Mouse (Mus musculus) forebrain, embryonic 14.5 days (tissue): ENCODE data around the gene Rpl12. TPM values are rescaled to one million over a fixed set of nuclear protein-coding genes. Genes with fewer than 3 reads are reported as not detected.

ENCODE experiments used
- ATAC-seq: fragments of 200-750 bp; cut with Nextera tagmentation; 2 replicates; pipeline ENCODE4 v1.8.0; 2017; ENCODE audit warnings: mild to moderate bottlenecking, moderate library complexity
- DNase-seq: peaks from one replicate; pipeline ENCODE4 v3.0.0-alpha.2; 2015; ENCODE audit warnings: low spot score
- H3K27ac ChIP-seq: fragments of 300-500 bp; sonication (generic); 2 replicates; pipeline ENCODE4 v1.5.1; 2014; ENCODE audit warnings: low read depth, mild to moderate bottlenecking, control low read depth, low read length, moderate library complexity
- H3K27me3 ChIP-seq: fragments of 300-500 bp; sonication (generic); replicated peaks from 2 replicates; pipeline ENCODE4 v1.6.1; 2014; ENCODE audit warnings: low read length, control low read depth, mixed read lengths; ENCODE audit not compliant: control insufficient read depth, insufficient read depth
- H3K36me3 ChIP-seq: fragments of 300-500 bp; sonication (generic); 2 replicates; pipeline ENCODE4 v1.6.1; 2014; ENCODE audit warnings: low read length, control low read depth; ENCODE audit not compliant: control insufficient read depth, insufficient read depth
- H3K4me1 ChIP-seq: fragments of 300-500 bp; sonication (generic); 2 replicates; pipeline ENCODE4 v1.6.1; 2014; ENCODE audit warnings: antibody characterized with exemption, low read length, control low read depth; ENCODE audit not compliant: control insufficient read depth, insufficient read depth
- H3K4me2 ChIP-seq: fragments of 300-500 bp; sonication (generic); 2 replicates; pipeline ENCODE4 v1.6.1; 2014; ENCODE audit warnings: mild to moderate bottlenecking, control low read depth, low read length
- H3K4me3 ChIP-seq: fragments of 300-500 bp; sonication (generic); 2 replicates; pipeline ENCODE4 v1.5.1; 2014; ENCODE audit warnings: low read depth, low read length, control low read depth
- H3K9ac ChIP-seq: fragments of 300-500 bp; sonication (generic); 2 replicates; pipeline ENCODE4 v1.6.1; 2014; ENCODE audit warnings: mild to moderate bottlenecking, low read length, control low read depth, moderate library complexity
- H3K9me3 ChIP-seq: fragments of 300-500 bp; sonication (generic); replicated peaks from 2 replicates; pipeline ENCODE4 v1.6.1; 2016; ENCODE audit warnings: low read length, control low read depth, mixed read lengths; ENCODE audit not compliant: control insufficient read depth
- WGBS: fragments of 180-500 bp; shearing (Covaris S2); extraction: QIAGEN DNeasy Blood & Tissue Kit; methylation state at CpG from one replicate; pipeline ENCODE4 v1.1.7; 2014; 5-methylcytosine and 5-hydroxymethylcytosine counted together
- polyA plus RNA-seq: library from polyadenylated mRNA; unstranded; fragments of >200 nt; fragmentation: Nextera tagmentation; extraction: Ambion mirVana; gene quantifications from 2 replicates; pipeline ENCODE4 v1.2.1, GENCODE M21; 2014

The Rpl12 gene
- 94.3 and 128 TPM in 2 replicates for polyA plus RNA-seq

DNA sequence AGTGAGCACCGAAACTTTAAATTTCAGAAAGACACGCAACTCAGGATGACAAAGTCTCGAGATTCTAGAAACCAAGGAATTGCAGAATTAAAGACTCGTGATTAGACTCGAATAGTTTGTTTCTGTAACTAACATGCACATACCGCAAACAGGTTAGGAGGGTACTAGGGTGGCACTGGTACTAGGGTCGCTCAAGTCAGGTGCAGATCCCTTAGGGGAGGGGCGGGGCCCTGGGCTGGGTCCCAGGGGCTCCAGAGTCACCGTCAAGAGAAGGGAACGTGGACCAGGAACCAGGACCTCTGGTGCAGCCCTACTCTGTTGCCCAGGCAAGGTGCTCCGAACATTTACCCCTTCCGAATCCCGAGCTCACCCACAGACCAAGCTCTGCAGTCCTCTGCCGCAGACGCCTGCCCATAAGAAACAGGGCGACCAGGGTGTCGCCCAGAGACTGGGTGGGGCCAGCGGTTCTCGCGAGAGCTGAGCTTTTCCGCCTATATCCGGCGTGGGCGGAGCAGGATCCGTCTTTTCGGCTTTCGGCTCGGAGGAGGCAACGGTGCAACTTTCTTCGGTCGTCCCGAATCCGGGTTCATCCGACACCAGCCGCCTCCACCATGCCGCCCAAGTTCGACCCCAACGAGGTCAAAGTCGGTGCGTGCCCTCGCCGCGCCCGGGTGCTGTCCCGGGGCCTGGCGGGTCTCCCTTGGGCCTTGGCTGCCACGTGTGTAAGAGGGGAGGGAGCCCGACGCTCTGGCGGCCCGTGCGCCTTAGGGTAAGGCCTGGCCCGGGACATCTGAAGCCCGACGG is at the start of gene Rpl12, which contains the start of gene Lrsam1:
Gene Rpl12, plus strand, starts transcription at position 368 of the 804 bp plus-strand sequence.
Gene Lrsam1, minus strand, starts transcription at position 423 of the 804 bp plus-strand sequence.
- peak within 1 kb of the TSS; percentile 93 for H3K9ac ChIP-seq
- H3K4me2 ChIP-seq = peak within 1 kb of the TSS; percentile 92
- H3K4me3 ChIP-seq = peak within 1 kb of the TSS; percentile 75
- H3K36me3 ChIP-seq = peaks cover 36% of the 10 kb centered on the region
- peaks cover 16% of the 10 kb centered on the region for H3K4me1 ChIP-seq
- no peaks in the 10 kb centered on the region for H3K27me3 ChIP-seq
- 4% methylated on average over 55 of the region's 55 CpGs for WGBS
- DNase-seq = peak; percentile 97
- ATAC-seq = peak; percentile 97
- peak within 1 kb of the TSS; percentile 74 for H3K27ac ChIP-seq
- H3K9me3 ChIP-seq = no peaks in the 10 kb centered on the region

DNA sequence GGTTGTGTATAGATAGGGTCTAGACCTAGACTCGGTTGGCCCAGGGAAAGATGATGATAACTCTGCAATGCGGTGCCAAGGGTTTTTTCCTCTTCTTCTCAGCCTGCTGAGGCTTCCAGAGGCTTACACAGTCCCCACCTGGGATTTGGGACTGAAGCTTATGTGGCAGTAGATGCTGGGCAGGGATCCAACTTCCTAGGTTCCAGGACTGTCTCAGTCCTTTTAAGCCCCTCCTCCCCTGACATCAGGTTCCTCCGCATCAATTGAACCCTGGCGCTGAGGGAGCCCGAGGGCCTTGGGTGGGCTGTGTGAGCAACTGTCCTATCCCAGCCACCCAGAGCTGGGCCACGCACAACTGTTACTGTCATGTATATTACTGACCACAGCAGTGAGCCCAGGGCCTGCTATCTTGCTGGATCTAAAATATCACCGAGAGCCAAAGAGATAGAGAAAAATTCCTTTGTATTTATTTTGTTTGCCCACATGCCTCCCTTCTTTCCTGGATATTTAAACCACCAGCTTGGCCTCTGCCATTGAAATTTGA is 49.6 kb upstream of the Rpl12 start:
- WGBS = 84% methylated on average over 7 of the region's 7 CpGs
- Histone ChIP-seq H3K27ac (no peak overlapping the region), H3K36me3 (peaks cover 30% of the 10 kb centered on the region)

DNA sequence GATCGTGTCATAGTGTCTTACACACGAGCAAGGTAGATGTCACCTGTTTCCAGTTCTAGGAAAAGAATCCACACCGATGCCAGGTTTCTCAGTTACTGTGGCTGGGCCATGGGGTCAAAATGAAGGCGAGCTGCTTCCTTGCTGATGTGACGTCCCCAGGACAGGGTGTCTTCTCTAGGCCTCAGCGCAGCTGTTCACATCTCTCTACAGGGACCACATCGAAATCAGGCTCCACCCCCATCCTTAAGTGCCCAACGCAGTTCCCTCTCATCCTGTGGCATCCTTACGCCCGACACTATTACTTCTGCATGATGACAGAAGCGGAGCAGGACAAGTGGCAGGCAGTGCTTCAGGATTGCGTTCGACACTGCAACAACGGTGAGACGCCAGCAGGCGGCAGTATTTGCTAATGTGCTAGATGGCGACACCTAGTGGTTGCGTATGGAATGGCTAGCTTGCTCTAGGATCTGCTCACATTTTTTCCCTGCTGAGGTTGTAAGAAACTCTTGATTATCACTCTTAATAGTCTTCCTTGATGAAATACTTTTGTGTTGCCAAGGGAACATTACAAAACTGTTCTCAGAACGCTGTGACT is 49.1 kb upstream of the Rpl12 start:
- Histone ChIP-seq H3K4me3 (no peak overlapping the region), H3K4me2 (no peak overlapping the region), H3K9ac (no peak overlapping the region), H3K27ac (no peak overlapping the region), H3K9me3 (no peaks in the 10 kb centered on the region), H3K4me1 (peaks cover 16% of the 10 kb centered on the region), H3K36me3 (peaks cover 30% of the 10 kb centered on the region), H3K27me3 (no peaks in the 10 kb centered on the region)
- DNase-seq = peak; percentile 95
- peak; percentile 15; the same call in 1 of the 2 replicates for ATAC-seq
- 30% methylated on average over 19 of the region's 19 CpGs for WGBS

More for the DNA sequence above, 49.6 kb upstream of the Rpl12 start:
- Histone ChIP-seq H3K4me2 (no peak overlapping the region), H3K27me3 (no peaks in the 10 kb centered on the region), H3K9me3 (no peaks in the 10 kb centered on the region), H3K9ac (no peak overlapping the region), H3K4me1 (peaks cover 16% of the 10 kb centered on the region), H3K4me3 (no peak overlapping the region)
- DNase-seq (peak; percentile 17), ATAC-seq (no peak)

DNA sequence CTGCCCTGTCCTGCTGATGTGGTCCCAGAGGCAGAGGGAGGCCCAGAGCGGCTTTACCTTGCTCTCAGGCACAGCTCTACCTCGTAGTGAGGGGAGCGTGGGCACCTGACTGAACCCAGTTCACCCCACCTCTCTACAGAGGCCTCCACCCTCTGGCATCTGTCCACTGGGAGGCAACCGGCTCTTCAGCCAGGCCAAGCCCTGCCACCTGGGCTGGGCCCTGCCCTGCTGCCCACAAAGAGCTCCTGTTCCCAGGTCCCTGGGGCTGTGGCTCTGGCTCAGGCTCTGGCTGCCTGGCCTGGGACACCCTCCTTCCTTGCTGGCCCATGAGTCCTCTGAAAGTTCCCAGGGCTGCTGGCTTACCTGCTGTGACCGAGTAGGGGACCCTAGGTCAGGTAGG is 47.0 kb upstream of the Rpl12 start:
- DNase-seq = no peak
- Histone ChIP-seq H3K4me3 (no peak overlapping the region), H3K27me3 (no peaks in the 10 kb centered on the region), H3K36me3 (peaks cover 35% of the 10 kb centered on the region), H3K4me1 (no peaks in the 10 kb centered on the region), H3K4me2 (no peak overlapping the region), H3K27ac (no peak overlapping the region), H3K9ac (no peak overlapping the region), H3K9me3 (no peaks in the 10 kb centered on the region)
- ATAC-seq = no peak
- WGBS = 68% methylated on average over 5 of the region's 5 CpGs

DNA sequence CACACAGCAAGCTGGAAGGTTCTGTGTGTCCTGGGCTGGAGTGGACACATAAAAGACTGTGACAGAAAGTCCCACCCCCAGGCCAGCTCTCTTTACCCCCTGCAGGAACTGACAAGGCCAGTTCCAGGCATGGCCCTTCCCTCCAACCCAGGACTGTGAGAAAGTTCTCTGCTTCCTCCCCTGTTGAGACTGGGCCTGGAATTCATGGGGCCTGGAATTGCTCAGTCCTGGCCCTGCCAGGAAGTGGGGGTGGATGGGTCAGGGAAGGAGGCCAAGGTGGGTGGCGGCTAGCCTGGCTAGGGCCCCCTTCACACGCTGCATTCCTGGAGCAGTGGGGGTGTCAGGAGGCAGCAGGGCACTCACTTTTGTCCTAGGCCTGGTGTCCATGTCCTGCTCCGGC is 46.5 kb upstream of the Rpl12 start:
- no peak overlapping the region for H3K4me3 ChIP-seq
- ATAC-seq (0 out of 2 replicates have a peak, but pooled peaks have one; percentile 24), DNase-seq (peak; percentile 12)
- H3K4me2 ChIP-seq = no peak overlapping the region
- H3K4me1 ChIP-seq = no peaks in the 10 kb centered on the region
- no peak overlapping the region for H3K9ac ChIP-seq
- H3K27me3 ChIP-seq = no peaks in the 10 kb centered on the region
- no peak overlapping the region for H3K27ac ChIP-seq
- WGBS = 47% methylated on average over 3 of the region's 3 CpGs
- no peaks in the 10 kb centered on the region for H3K9me3 ChIP-seq
- H3K36me3 ChIP-seq = peaks cover 41% of the 10 kb centered on the region

DNA sequence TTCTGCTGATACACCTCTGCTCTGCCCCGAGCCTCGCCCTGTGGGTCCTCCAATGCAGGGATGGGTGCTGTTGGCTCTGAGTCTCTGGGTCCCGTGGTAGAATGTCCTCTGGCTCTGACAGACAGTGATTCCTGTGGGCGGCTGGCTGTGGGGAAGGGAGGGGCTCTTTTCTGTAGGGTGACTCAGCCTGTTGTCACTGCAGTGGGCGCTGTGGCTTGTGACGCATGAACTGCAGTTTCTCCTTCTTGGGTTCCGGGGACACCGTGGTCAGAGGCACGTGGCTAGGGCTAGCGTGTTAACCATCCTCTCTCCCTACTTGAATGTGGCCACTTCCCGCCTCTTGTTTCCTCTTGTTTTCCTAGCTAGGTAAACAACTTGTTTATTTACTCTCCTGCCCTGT is 43.8 kb upstream of the Rpl12 start:
- no peak overlapping the region for H3K4me2 ChIP-seq
- H3K4me3 ChIP-seq = no peak overlapping the region
- H3K27ac ChIP-seq = no peak overlapping the region
- H3K9ac ChIP-seq = no peak overlapping the region
- no peak for DNase-seq
- 92% methylated on average over 11 of the region's 11 CpGs for WGBS
- no peaks in the 10 kb centered on the region for H3K4me1 ChIP-seq
- H3K9me3 ChIP-seq = no peaks in the 10 kb centered on the region
- H3K27me3 ChIP-seq = no peaks in the 10 kb centered on the region
- no peak for ATAC-seq
- H3K36me3 ChIP-seq = peaks cover 47% of the 10 kb centered on the region

DNA sequence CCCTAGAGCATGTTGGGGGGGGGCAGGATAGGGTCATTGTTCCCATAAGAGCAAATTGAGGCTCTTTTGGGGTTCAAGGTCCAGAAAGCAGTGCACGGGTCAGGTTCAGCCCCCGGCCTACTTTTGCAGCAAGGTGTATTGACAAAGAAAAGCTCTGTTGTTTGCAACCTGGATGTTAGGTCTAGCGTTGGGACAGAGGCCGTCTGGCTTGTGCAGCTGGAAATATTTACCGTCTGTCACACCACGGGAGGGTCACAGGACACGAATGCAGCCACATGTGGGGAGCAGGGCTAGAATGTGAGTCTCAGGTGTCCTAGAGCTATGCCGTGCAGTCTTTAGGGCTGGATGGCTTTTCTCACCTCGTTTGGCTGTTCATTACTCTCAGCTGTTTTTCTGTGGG is 43.0 kb upstream of the Rpl12 start:
- Histone ChIP-seq H3K4me3 (no peak overlapping the region), H3K9ac (no peak overlapping the region), H3K27me3 (no peaks in the 10 kb centered on the region), H3K4me1 (no peaks in the 10 kb centered on the region), H3K36me3 (peaks cover 50% of the 10 kb centered on the region), H3K4me2 (no peak overlapping the region), H3K27ac (no peak overlapping the region), H3K9me3 (no peaks in the 10 kb centered on the region)
- no peak for ATAC-seq
- 85% methylated on average over 9 of the region's 9 CpGs for WGBS
- no peak for DNase-seq

DNA sequence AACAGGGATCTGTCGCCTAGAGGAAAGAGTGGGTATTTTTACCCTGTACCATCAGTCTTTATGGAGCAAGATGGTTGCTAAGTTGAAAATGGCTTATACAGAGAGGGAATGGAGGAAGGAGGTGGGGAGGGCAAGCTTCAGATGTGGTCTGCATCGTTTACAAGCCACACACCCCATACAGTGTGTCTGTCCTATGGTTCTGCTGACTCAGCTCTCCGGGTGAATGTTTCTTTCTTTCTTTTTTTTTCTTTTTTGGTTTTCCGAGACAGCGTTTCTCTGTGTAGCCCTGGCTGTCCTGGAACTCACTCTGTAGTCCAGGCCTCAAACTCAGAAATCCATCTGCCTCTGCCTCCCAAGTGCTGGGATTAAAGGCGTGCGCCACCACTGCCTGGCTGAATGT is 40.1 kb upstream of the Rpl12 start:
- Histone ChIP-seq H3K27me3 (no peaks in the 10 kb centered on the region), H3K9ac (no peak overlapping the region), H3K36me3 (peaks cover 60% of the 10 kb centered on the region), H3K4me2 (no peak overlapping the region), H3K27ac (no peak overlapping the region), H3K9me3 (no peaks in the 10 kb centered on the region), H3K4me1 (no peaks in the 10 kb centered on the region), H3K4me3 (no peak overlapping the region)
- DNase-seq (no peak), ATAC-seq (no peak)
- 82% methylated on average over 7 of the region's 7 CpGs for WGBS
